Mouse (Mus musculus): Measurements from ENCODE around the gene Hoxa7.

Hoxa7 gene

GRCm38 (mm10) chr6:52175864-52176263 is 45.8 kb downstream of the Hoxa7 start:
- DNase-seq (ENCODE audit: low read depth), result no peak

DNA sequence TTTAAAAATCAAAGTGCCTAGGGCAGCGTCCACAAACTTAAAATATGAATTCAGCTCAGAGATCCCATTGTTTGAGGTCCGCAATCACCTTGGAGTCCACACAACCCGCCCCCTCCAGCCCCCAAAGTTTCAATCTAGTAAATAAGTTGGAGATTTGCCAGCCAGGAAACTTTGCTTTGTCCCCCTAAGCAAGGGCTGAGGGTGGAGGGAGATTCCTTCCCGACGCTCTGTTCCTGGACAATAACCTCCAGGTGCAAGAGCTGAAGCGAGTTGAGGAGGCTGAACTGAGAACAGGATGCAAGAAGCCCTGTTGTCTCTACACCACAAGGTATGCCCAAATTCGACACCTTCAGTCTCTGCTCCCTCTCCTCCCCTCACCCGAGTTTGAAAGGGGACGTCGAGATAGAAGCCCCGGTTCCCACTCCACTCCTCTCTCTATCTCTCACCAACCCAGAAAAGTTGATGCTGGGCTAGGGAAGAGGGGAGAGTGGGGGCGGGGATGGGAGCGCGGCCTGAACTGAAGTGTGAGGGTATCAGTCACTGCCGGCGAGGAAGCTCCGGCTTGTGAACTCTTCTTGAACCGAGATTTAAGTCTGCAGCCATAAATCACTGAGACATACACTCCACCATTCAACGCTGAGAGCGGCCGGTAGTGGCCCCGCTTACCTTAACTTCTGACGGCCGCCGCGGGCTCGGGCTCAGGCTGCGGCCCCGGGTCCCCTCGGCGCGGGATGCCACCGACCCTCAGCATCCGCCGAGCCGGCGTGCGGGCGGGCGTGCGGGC is 46.5 kb downstream of the Hoxa7 start:
- no peak for DNase-seq (ENCODE audit: low read depth)

DNA sequence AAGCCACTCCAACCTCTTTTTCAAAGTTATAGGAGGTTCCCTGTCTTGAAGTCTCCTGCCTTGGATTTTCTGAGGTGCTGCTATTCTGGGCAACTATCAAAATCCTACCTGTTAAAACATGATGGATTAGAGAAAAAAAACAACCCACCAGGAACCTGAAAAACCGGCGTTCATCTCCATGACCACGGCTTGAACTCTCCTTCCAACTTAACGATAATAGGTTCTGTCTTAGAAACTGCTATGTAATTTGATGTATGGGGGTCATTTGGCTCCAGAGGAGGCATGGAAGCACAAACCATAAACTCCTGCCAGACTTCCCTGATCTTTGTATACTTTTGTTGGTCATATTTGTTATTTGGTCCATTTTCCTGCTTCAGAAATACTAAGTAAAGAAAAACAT is 48.0 kb downstream of the Hoxa7 start:
- no peak for DNase-seq (ENCODE audit: low read depth)

- no peak for DNase-seq (ENCODE audit: low read depth)
Observed at GRCm38 (mm10) chr6:52172501-52172900, 49.2 kb downstream of the Hoxa7 start.

- DNase-seq (ENCODE audit: low read depth), result no peak
Observed at GRCm38 (mm10) chr6:52171938-52172337, 49.7 kb downstream of the Hoxa7 start.

DNA sequence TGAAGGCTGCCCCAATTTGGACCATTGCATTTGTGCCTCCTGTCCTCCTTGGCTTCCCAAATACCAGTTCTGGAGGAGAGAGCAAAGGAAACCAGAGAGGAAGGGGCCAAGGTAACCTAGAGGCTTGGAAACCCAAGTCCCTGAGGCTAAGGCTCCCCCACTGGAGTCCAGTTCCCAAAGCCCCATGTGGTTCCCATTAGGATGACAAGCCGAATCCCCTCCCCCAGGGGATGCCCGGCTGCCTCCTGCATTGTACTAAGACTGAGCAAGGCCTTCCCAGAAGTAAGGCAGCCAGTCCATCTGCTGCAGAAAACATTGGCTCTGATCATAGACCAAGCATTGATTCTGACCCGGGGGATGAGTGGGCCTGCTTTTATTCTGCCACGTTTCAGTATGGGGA is 50.3 kb downstream of the Hoxa7 start:
- no peak for DNase-seq (ENCODE audit: low read depth)

- no peak for DNase-seq (ENCODE audit: low read depth)
Observed at GRCm38 (mm10) chr6:52170898-52171223, 50.8 kb downstream of the Hoxa7 start.

- DNase-seq (ENCODE audit: low read depth), result no peak
Observed at GRCm38 (mm10) chr6:52170166-52170897, 51.3 kb downstream of the Hoxa7 start.

DNA sequence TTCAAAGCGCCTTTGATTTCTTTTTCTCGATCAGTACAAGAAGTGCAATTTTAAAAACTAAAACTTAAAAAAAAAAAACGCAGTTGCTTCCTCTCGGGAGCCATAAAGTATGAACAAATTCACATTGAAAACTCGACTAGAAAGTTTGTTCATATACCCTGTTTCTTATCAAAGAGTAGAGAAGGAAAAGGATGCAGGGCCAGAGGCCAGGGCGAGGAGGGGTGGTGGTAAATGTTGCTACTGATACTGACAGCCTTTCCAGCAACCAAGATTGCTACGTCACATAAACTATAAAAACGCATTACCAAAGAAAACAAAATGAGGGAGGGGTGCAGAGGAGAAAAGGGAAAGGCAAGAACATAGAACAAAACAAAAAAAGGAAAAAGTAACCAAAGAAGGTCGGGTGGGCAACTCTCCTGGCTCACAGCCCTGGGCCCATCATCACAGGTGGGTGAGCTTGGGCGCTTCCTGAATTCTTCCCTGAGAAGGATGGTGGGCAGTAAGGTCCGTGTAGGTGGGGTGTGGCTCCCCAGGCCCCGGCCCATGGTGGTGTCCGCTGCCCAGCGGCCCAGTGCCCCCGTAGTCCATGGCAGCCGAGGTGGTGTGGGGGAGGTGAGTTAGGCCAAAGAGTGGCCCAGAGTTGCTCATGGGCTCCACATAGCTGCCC is 52.0 kb downstream of the Hoxa7 start:
- DNase-seq (ENCODE audit: low read depth), result no peak

DNA sequence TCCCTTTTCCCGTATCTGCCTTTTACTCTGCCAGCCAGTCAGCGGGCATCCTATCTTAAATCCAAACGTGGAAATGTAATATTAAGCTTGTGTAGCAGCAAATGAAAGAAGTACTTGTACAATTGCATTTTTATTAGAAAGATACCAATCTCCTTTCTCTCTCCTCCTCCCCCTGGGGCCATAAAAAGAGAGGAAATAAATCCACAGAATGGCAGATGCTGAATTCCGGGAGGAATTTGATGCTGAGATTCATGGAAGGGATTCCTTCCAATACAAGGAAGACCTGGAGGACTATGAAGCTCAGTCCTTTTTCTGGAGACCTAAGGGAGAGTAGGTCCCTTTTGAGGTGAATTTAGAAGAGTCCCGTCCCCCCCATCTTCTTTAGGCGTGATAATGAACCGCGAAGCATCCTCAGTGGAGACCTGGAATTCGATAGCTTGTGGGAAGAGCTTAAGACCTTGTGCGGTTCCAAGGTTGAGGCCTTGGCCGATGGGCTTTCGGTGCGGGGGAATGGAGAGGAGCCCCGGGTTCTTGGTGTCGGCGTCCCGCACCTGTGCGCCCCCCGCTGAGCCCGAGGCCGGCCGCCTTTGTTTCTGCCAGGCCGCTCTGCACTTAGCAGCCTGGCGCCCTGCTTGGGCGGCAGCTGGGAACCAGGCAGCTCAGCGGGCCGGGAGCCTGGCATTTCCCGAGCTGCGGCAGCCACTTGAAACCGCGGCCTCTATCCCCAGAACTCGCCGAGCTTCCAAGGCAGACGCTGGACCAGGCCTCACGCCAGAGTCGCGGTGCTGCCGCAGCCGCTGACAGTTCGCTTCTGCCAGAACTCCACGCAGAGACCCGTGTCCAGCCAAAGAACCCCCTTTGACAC is 53.2 kb downstream of the Hoxa7 start:
- DNase-seq (ENCODE audit: low read depth), result no peak

DNA sequence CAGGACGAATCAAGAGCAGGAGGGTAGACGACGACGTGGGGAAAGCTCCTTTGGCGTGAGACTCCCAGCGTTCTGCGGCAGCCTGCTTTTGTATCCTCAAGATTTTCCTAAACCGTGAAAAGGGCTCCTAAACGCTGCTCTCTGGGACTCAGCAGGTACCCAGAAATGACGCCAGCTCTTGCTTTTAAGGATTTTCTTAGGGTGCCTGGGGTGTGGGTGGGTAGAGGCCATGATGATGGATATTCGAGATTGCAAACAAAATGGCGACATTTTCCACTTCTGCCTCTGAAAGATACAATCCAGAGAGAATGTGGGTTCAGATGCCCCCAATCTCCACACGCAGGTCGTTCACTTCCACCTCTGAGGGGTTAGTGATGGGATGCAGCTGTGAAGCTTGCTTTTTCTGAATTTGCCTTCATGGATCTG is 53.9 kb downstream of the Hoxa7 start:
- DNase-seq (ENCODE audit: low read depth), result no peak

GRCm38 (mm10) chr6:52167176-52167575 is 54.5 kb downstream of the Hoxa7 start:
- DNase-seq (ENCODE audit: low read depth), result no peak

GRCm38 (mm10) chr6:52166431-52167077 is 55.1 kb downstream of the Hoxa7 start:
- DNase-seq (ENCODE audit: low read depth), result no peak

- no peak for DNase-seq (ENCODE audit: low read depth)
Observed at GRCm38 (mm10) chr6:52165441-52166370, 55.9 kb downstream of the Hoxa7 start.

DNA sequence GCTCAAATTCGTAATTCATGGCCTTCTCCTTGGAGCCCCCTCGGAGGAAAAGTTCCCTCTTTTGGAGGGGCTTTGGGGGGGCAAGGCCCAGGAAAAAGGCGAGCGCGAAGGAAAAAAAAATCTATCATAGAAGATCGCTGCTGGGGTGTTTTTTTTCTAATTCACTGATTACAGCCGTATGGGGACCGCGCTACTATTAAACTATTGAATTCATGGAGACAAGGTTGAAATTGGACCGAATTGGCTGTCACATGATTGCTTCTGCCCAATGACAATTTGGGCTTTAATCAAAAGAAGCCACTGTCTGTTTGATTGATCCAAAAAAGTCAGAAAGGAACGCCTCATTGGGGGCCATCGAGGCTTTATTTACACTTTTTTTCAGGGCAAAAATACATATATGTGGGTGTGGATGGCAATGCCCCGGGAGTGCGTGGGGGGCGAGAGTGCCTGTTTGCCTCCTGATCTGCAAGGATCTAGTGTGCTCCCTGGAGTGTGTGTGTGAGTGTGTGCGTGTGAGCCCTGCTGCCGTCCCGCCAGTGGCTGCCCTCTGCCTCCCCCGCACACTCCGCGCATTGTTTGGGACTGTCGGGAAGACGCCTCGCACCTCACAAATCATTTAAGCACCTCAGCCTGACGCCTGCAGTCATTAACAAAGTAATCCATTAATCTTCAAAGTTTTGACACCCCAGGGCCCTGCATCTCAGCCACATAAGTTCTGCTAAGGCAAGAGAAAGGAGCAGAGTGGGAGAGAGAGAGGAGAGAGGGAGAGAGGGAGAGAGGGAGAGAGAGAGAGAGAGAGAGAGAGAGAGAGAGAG is 56.8 kb downstream of the Hoxa7 start, which contains the start of gene Hoxa2:
Hoxa2 (minus strand) TSS at position 206 of the 815 bp plus-strand sequence.
- DNase-seq (ENCODE audit: low read depth), result no peak
